8 mouse cellular contexts compared by ENCODE assay signal in the genomic region with DNA sequence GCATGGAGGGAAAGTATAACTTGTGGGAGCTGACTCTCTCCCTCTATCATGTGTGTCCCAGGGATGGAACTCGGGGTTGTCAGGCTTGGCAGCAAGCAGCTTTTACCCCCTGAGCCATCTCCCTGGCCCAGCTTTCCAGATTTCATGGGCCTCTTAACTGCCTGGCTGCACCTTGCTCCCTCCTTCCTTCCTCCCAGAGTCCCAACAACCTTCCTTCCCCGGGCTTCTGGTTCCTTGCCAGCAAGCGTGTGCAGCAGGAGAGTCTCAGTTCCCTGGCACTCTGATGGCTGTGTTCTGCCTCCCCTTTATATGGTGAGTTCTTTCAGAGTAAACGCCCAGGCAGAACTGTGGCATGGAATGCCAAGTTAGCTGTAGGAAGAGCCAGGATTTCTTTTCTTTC. TPM values are rescaled to one million over a fixed set of nuclear protein-coding genes. Genes with fewer than 3 reads are reported as not detected.
DNase-seq lines count a peak whose midpoint lies in the region; ATAC-seq and TF ChIP-seq lines count a peak whose summit lies in the region.

No protein-coding gene starts in this region.

- no peak for TF ChIP-seq CTCF in lung, adult 2 months (IDR thresholded peaks at IDR 0.05; ENCODE audit: insufficient read depth, low read length)

- intact Hi-C loops in gastrocnemius, postnatal 14 days (cut with DNase I; ENCODE audit: low total_unique reads), result loop anchor here (2.0 kb wide), 1 partner anchor 150 kb away; no protein-coding TSS in a partner anchor
- intact Hi-C loops in gastrocnemius, postnatal 36 days (cut with DNase I), result loop anchor here (5.0 kb wide), 1 partner anchor 62 kb away; no protein-coding TSS in a partner anchor

- 27% methylated on average over 4 of the region's 4 CpGs for WGBS in embryonic facial prominence, embryonic 14.5 days
- WGBS in lung, adult 2 months, result 8% methylated on average over 4 of the region's 4 CpGs

- no peaks in the 10 kb centered on the region for H3K9me3 ChIP-seq in embryonic facial prominence, embryonic 14.5 days (ENCODE audit: control insufficient read depth, low read length)

- DNase-seq in gastrocnemius, postnatal 14 days, result peak; percentile 20
- DNase-seq in gastrocnemius, postnatal 36 days, result no peak
- peak; percentile 51 for DNase-seq in Muller cell, postnatal 12 days (ENCODE audit: inconsistent ontology term)
- DNase-seq in embryonic facial prominence, embryonic 14.5 days (ENCODE audit: low spot score), result peak; percentile 59
- DNase-seq in lung, adult 2 months, result peak; percentile 28
- DNase-seq in layer of hippocampus, postnatal 36 days, result no peak
- DNase-seq in frontal cortex, postnatal 10 days (ENCODE audit: low spot score in 2 of 2), result no peak
- DNase-seq in gastrocnemius, adult 18-20 months (ENCODE audit: low spot score), result no peak

- no peak overlapping the region for H3K4me2 ChIP-seq in embryonic facial prominence, embryonic 14.5 days (ENCODE audit: low read depth, low read length)

- H3K4me3 ChIP-seq in embryonic facial prominence, embryonic 14.5 days (ENCODE audit: low read depth, low read length), result no peak overlapping the region
- no peak overlapping the region for H3K4me3 ChIP-seq in lung, adult 2 months (replicated peaks; ENCODE audit: extremely low read depth, low read depth, low read length)

- no peak overlapping the region for H3K27ac ChIP-seq in embryonic facial prominence, embryonic 14.5 days (replicated peaks; ENCODE audit: low read depth, low read length)

- no peak for TF ChIP-seq POLR2A in lung, adult 2 months (IDR thresholded peaks at IDR 0.05; ENCODE audit: borderline replicate concordance, extremely low read depth, low read depth, low read length)

- no peaks in the 10 kb centered on the region for H3K4me1 ChIP-seq in embryonic facial prominence, embryonic 14.5 days (ENCODE audit: control insufficient read depth, insufficient read depth, low read length)
- H3K4me1 ChIP-seq in lung, adult 2 months (ENCODE audit: control insufficient read depth, insufficient read depth, low read length), result no peaks in the 10 kb centered on the region

- no peaks in the 10 kb centered on the region for H3K36me3 ChIP-seq in embryonic facial prominence, embryonic 14.5 days (ENCODE audit: control insufficient read depth, insufficient read depth, low read length)

- no peak for ATAC-seq in embryonic facial prominence, embryonic 14.5 days (ENCODE audit: low read depth)

- H3K9ac ChIP-seq in embryonic facial prominence, embryonic 14.5 days (ENCODE audit: low read depth, low read length), result no peak overlapping the region

- no peaks in the 10 kb centered on the region for H3K27me3 ChIP-seq in embryonic facial prominence, embryonic 14.5 days (replicated peaks; ENCODE audit: control insufficient read depth, insufficient read depth, low read length)

RNA-seq across cellular contexts. Expression of gene Ptprj, which starts 43.9 kb away (rescaled TPM):
- total RNA-seq in gastrocnemius, postnatal 14 days (2021), result 1 to 10 TPM; 6.5 to 6.6 TPM
- 1 to 10 TPM; 2.7 to 3.6 TPM for total RNA-seq in gastrocnemius, postnatal 36 days (2021)
- polyA plus RNA-seq in embryonic facial prominence, embryonic 14.5 days (2014; fragmentation: Nextera tagmentation; extraction: Ambion mirVana), result 4.1 and 4.4 TPM in 2 replicates
- polyA plus RNA-seq in lung, adult 2 months (2012; rRNA removed), result 10.1 and 16.0 TPM in 2 replicates
- total RNA-seq in layer of hippocampus, postnatal 36 days (2021), result 100 to 1,000 TPM; 114 to 131 TPM
- 1 to 10 TPM; 2.8 to 3.2 TPM for total RNA-seq in gastrocnemius, adult 18-20 months (2021)

RNA-seq across cellular contexts. Expression of gene Nup160, which starts 52.7 kb away (rescaled TPM):
- 10 to 100 TPM; 10.3 to 11.1 TPM for total RNA-seq in gastrocnemius, postnatal 14 days (2021)
- total RNA-seq in gastrocnemius, postnatal 36 days (2021), result 10 to 100 TPM in 1 of 2 experiments, 1 to 10 TPM in 1; 9.9 to 13.6 TPM
- 41.1 and 45.6 TPM in 2 replicates for polyA plus RNA-seq in embryonic facial prominence, embryonic 14.5 days (2014; fragmentation: Nextera tagmentation; extraction: Ambion mirVana)
- polyA plus RNA-seq in lung, adult 2 months (2012; rRNA removed), result 4.6 and 7.7 TPM in 2 replicates
- total RNA-seq in layer of hippocampus, postnatal 36 days (2021), result 10 to 100 TPM; 17.7 to 18.1 TPM
- 1 to 10 TPM; 8.3 to 8.8 TPM for total RNA-seq in gastrocnemius, adult 18-20 months (2021)

Comparison
In these comparisons a context has a peak if more than half of its experiments do, and no peak if none do; other contexts are left out.
1. DNase-seq: peak in gastrocnemius, postnatal 14 days (single experiment), Muller cell, postnatal 12 days (single experiment), embryonic facial prominence, embryonic 14.5 days (single experiment) and lung, adult 2 months (single experiment); none in gastrocnemius, postnatal 36 days (0 of 2), layer of hippocampus, postnatal 36 days (0 of 2), frontal cortex, postnatal 10 days (0 of 2) and gastrocnemius, adult 18-20 months (single experiment).
2. RNA of gene Ptprj, which starts 43.9 kb away (total RNA-seq): 114 to 131 TPM in layer of hippocampus, postnatal 36 days; 6.5 to 6.6 TPM in gastrocnemius, postnatal 14 days, 2.7 to 3.6 TPM in gastrocnemius, postnatal 36 days and 2.8 to 3.2 TPM in gastrocnemius, adult 18-20 months; every median in the first group is over 10 times any median in the second.